Mouse (Mus musculus) right cerebral cortex, adult 2 months (tissue): Measurements from ENCODE around the gene AW011738.

Source experiments
- DNase-seq, 2 experiments: peaks; one replicate each; pipeline ENCODE4 v3.0.0; 2021 to 2022; ENCODE audit warnings: low spot score in 2 of 2

AW011738 gene

GRCm38 (mm10) chr4:156197829-156198205 lies 5.3 kb upstream of the AW011738 start:
- peak; percentile 54 to 65 for DNase-seq

- no peak for DNase-seq
Measured at GRCm38 (mm10) chr4:156200623-156201475, 2.3 kb upstream of the AW011738 start, which contains the start of gene Isg15. TSS of gene Isg15 (minus strand) at chr4:156200818.

- DNase-seq: no peak
Measured at GRCm38 (mm10) chr4:156202462-156202893, 626 bp upstream of the AW011738 start.

- no peak for DNase-seq
Measured at GRCm38 (mm10) chr4:156203413-156204131, 468 bp downstream of the AW011738 start.

- DNase-seq: no peak
Measured at GRCm38 (mm10) chr4:156208872-156209271, 5.8 kb downstream of the AW011738 start.

- DNase-seq: no peak
Measured at GRCm38 (mm10) chr4:156209963-156210635, 7.0 kb downstream of the AW011738 start.

GRCm38 (mm10) chr4:156213134-156213533 lies 10.0 kb downstream of the AW011738 start:
- DNase-seq: no peak

GRCm38 (mm10) chr4:156215649-156216048 lies 12.5 kb downstream of the AW011738 start, which contains the start of gene Perm1:
TSS of gene Perm1 (plus strand) at chr4:156215868.
- no peak for DNase-seq

GRCm38 (mm10) chr4:156216196-156216595 lies 13.1 kb downstream of the AW011738 start:
- DNase-seq: no peak

GRCm38 (mm10) chr4:156217022-156217669 lies 14.0 kb downstream of the AW011738 start:
- DNase-seq: no peak

GRCm38 (mm10) chr4:156217838-156218237 lies 14.7 kb downstream of the AW011738 start:
- no peak for DNase-seq

GRCm38 (mm10) chr4:156219936-156220335 lies 16.8 kb downstream of the AW011738 start:
- DNase-seq: no peak

- no peak for DNase-seq
Measured at GRCm38 (mm10) chr4:156224276-156224675, 21.2 kb downstream of the AW011738 start.

GRCm38 (mm10) chr4:156227752-156228392 lies 24.8 kb downstream of the AW011738 start:
- no peak for DNase-seq

- DNase-seq: peak; percentile 57 to 68
Measured at GRCm38 (mm10) chr4:156228393-156229024, 25.4 kb downstream of the AW011738 start.

GRCm38 (mm10) chr4:156234021-156234501 lies 31.0 kb downstream of the AW011738 start:
- no peak for DNase-seq

GRCm38 (mm10) chr4:156234701-156235213 lies 31.7 kb downstream of the AW011738 start, which contains the start of gene Plekhn1:
TSS of gene Plekhn1 (minus strand) at chr4:156234857.
- DNase-seq: peak; percentile 59 to 75

GRCm38 (mm10) chr4:156235360-156235770 lies 32.3 kb downstream of the AW011738 start:
- DNase-seq: no peak

GRCm38 (mm10) chr4:156235808-156236533 lies 32.9 kb downstream of the AW011738 start, which contains the start of gene Noc2l:
TSS of gene Noc2l (plus strand) at chr4:156236010.
- peak; percentile 87 for DNase-seq
